Mouse (Mus musculus) urinary bladder, adult 2 months (tissue): Measurements from ENCODE around the gene Acsbg1. TPM values are rescaled to one million over a fixed set of nuclear protein-coding genes. Genes with fewer than 3 reads are reported as not detected.
"Not testable (repeated sequence)": the region's sequence is repeated elsewhere in the genome, so short reads cannot be mapped to it uniquely, and the experiment has no call there.

Experiments used
- DNase-seq: peaks from one replicate; pipeline ENCODE4 v3.0.0; 2022; ENCODE audit warnings: low spot score
- polyA plus RNA-seq: library from polyadenylated mRNA; depleted of rRNA; stranded (reverse); fragments of >200 nt; gene quantifications from 2 replicates; pipeline ENCODE4 v1.2.3, GENCODE M21; 2012; rRNA removed

The Acsbg1 gene
- polyA plus RNA-seq, result 10.7 and 13.7 TPM in 2 replicates

GRCm38 (mm10) chr9:54661605-54662377 is at the start of gene Acsbg1:
Gene Acsbg1 (minus strand): TSS chr9:54661870.
- DNase-seq, result no peak

- DNase-seq, result no peak
Measured at GRCm38 (mm10) chr9:54708085-54708484, 46.4 kb upstream of the Acsbg1 start.

GRCm38 (mm10) chr9:54707288-54707999 is 45.8 kb upstream of the Acsbg1 start:
- DNase-seq, result no peak

- no peak for DNase-seq
Measured at GRCm38 (mm10) chr9:54705561-54705960, 43.9 kb upstream of the Acsbg1 start.

- no peak for DNase-seq
Measured at GRCm38 (mm10) chr9:54704361-54704760, 42.7 kb upstream of the Acsbg1 start.

- no peak for DNase-seq
Measured at GRCm38 (mm10) chr9:54702581-54702980, 40.9 kb upstream of the Acsbg1 start.

GRCm38 (mm10) chr9:54700746-54701145 is 39.1 kb upstream of the Acsbg1 start:
- DNase-seq, result no peak

- no peak for DNase-seq
Measured at GRCm38 (mm10) chr9:54700174-54700475, 38.5 kb upstream of the Acsbg1 start.

GRCm38 (mm10) chr9:54699345-54700173 is 37.9 kb upstream of the Acsbg1 start:
- peak; percentile 81 for DNase-seq

GRCm38 (mm10) chr9:54699087-54699344 is 37.3 kb upstream of the Acsbg1 start:
- no peak for DNase-seq

GRCm38 (mm10) chr9:54698318-54699086 is 36.8 kb upstream of the Acsbg1 start, which contains the start of gene Dnaja4:
Gene Dnaja4 (plus strand): TSS chr9:54698873.
- DNase-seq, result no peak

- not testable (repeated sequence) for DNase-seq
Measured at GRCm38 (mm10) chr9:54691241-54691805, 29.7 kb upstream of the Acsbg1 start.

GRCm38 (mm10) chr9:54690697-54691096 is 29.0 kb upstream of the Acsbg1 start:
- DNase-seq, result not testable (repeated sequence)

GRCm38 (mm10) chr9:54689446-54689845 is 27.8 kb upstream of the Acsbg1 start:
- no peak for DNase-seq

GRCm38 (mm10) chr9:54687246-54688236 is 25.9 kb upstream of the Acsbg1 start:
- DNase-seq, result no peak

- no peak for DNase-seq
Measured at GRCm38 (mm10) chr9:54683814-54684605, 22.3 kb upstream of the Acsbg1 start.

GRCm38 (mm10) chr9:54682846-54683245 is 21.2 kb upstream of the Acsbg1 start:
- no peak for DNase-seq

GRCm38 (mm10) chr9:54676531-54676986 is 14.9 kb upstream of the Acsbg1 start:
- DNase-seq, result peak; percentile 59

- no peak for DNase-seq
Measured at GRCm38 (mm10) chr9:54673887-54674286, 12.2 kb upstream of the Acsbg1 start.
